Mouse (Mus musculus) thymus, adult 2 months (tissue): Measurements from ENCODE around the gene Ppp1r1b.

Source experiments
- CTCF ChIP-seq: fragments of 200-500 bp; IDR thresholded peaks from 2 replicates; pipeline ENCODE4 v1.5.1; 2012; ENCODE audit warnings: mild to moderate bottlenecking, control low read depth, low read length, moderate library complexity, borderline replicate concordance; ENCODE audit not compliant: control insufficient read depth, poor library complexity, insufficient read depth; ENCODE audit errors: extremely low read depth
- POLR2A ChIP-seq: fragments of 200-500 bp; IDR thresholded peaks from 2 replicates; pipeline ENCODE4 v1.6.1; 2012; ENCODE audit warnings: mild to moderate bottlenecking, low read length, control low read depth, moderate library complexity; ENCODE audit not compliant: control insufficient read depth, poor library complexity, insufficient read depth; ENCODE audit errors: extremely low read depth

- TF ChIP-seq POLR2A, result no peak
- no peak for TF ChIP-seq CTCF
These were observed 12.8 kb downstream of the Ppp1r1b start for GRCm38 (mm10) chr11:98360866-98361521.
